Mouse (Mus musculus) hindbrain, postnatal 0 days (tissue): ENCODE results near the gene Timm17a. TPM values are rescaled to one million over a fixed set of nuclear protein-coding genes. Genes with fewer than 3 reads are reported as not detected.
A peak's percentile ranks its signal among the peaks of the same experiment; 100 is the strongest.

Experiments used
- ATAC-seq: fragments of 200-750 bp; cut with Nextera tagmentation; 2 replicates; pipeline ENCODE4 v1.8.0; 2017; ENCODE audit warnings: mild to moderate bottlenecking, moderate TSS enrichment, moderate library complexity
- DNase-seq: peaks from one replicate; pipeline ENCODE4 v3.0.0-alpha.2; 2015; ENCODE audit warnings: low spot score
- H3K27ac ChIP-seq: fragments of 300-500 bp; sonication (generic); 2 replicates; pipeline ENCODE4 v1.5.1; 2014; ENCODE audit warnings: mild to moderate bottlenecking
- H3K27me3 ChIP-seq: fragments of 300-500 bp; sonication (generic); 2 replicates; pipeline ENCODE4 v1.6.1; 2014; ENCODE audit warnings: low read length, mixed read lengths; ENCODE audit not compliant: insufficient read depth
- H3K36me3 ChIP-seq: fragments of 300-500 bp; sonication (generic); 2 replicates; pipeline ENCODE4 v1.6.1; 2014; ENCODE audit warnings: low read length, mixed read lengths; ENCODE audit not compliant: insufficient read depth
- H3K4me1 ChIP-seq: fragments of 300-500 bp; sonication (generic); 2 replicates; pipeline ENCODE4 v1.6.1; 2014; ENCODE audit warnings: antibody characterized with exemption, low read length, mixed read lengths; ENCODE audit not compliant: insufficient read depth
- H3K4me2 ChIP-seq: fragments of 300-500 bp; sonication (generic); 2 replicates; pipeline ENCODE4 v1.6.1; 2014; ENCODE audit warnings: low read depth, mild to moderate bottlenecking, low read length, moderate library complexity, mixed read lengths
- H3K4me3 ChIP-seq: fragments of 300-500 bp; sonication (generic); 2 replicates; pipeline ENCODE4 v1.5.1; 2014; ENCODE audit warnings: low read length
- H3K9ac ChIP-seq: fragments of 300-500 bp; sonication (generic); replicated peaks from 2 replicates; pipeline ENCODE4 v1.6.1; 2014; ENCODE audit warnings: mild to moderate bottlenecking, low read length, moderate library complexity, mixed read lengths
- H3K9me3 ChIP-seq: fragments of 300-500 bp; sonication (generic); 2 replicates; pipeline ENCODE4 v1.6.1; 2016; ENCODE audit warnings: low read length, mixed read lengths
- CTCF ChIP-seq: IDR thresholded peaks from 2 replicates; pipeline ENCODE4 v1.5.1; 2016; ENCODE audit warnings: antibody characterized with exemption, control low read depth, low read depth
- WGBS: fragments of 180-500 bp; shearing (Covaris S2); extraction: QIAGEN DNeasy Blood & Tissue Kit; methylation state at CpG from one replicate; pipeline ENCODE4 v1.1.7; 2014; 5-methylcytosine and 5-hydroxymethylcytosine counted together
- polyA plus RNA-seq: library from polyadenylated mRNA; unstranded; fragments of >200 nt; fragmentation: Nextera tagmentation; extraction: Ambion mirVana; gene quantifications from 2 replicates; pipeline ENCODE4 v1.2.1, GENCODE M21; 2015
- total RNA-seq: library from RNA; depleted of rRNA; stranded (reverse); fragments of >200 nt; gene quantifications from 2 replicates; pipeline ENCODE4 v1.2.3, GENCODE M21; 2014; rRNA removed

The Timm17a gene
- total and polyA plus RNA-seq, 2 experiments from 2014 or later: 45.2 to 201 TPM

- no peak overlapping the region for H3K9ac ChIP-seq
- no peak overlapping the region for H3K4me3 ChIP-seq
- no peak for TF ChIP-seq CTCF
- H3K27ac ChIP-seq: no peak overlapping the region
- DNase-seq (no peak), ATAC-seq (no peak)
- no peaks in the 10 kb centered on the region for H3K36me3 ChIP-seq
- no peaks in the 10 kb centered on the region for H3K9me3 ChIP-seq
- H3K27me3 ChIP-seq: no peaks in the 10 kb centered on the region
- H3K4me2 ChIP-seq: no peak overlapping the region
- WGBS: 84% methylated on average over 8 of the region's 8 CpGs
- H3K4me1 ChIP-seq: peaks cover 6% of the 10 kb centered on the region; the same call in 1 of the 2 replicates
Measured at GRCm38 (mm10) chr1:135251405-135251804, 62.2 kb downstream of the Timm17a start.

DNA sequence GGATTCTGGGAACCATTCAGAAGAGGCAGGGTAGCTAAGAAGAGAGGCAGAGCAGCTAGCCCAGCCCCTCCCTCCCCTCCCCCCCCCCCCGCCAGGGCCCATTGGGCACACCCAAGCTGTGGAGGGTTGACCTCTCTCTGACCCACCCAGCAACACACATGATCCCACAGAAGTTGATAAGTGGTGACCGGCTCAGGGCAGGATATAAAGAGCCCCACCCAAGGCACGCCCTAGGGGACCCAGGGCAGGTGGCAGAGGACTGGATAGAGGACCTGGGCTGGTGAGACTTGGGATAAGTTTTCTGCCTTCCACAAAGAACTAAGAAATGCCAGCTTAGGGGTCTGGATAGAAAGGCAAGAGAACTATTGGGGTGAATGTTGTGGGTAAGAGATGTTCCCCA is 62.9 kb downstream of the Timm17a start:
- H3K4me1 ChIP-seq: peaks cover 6% of the 10 kb centered on the region; the same call in 1 of the 2 replicates
- H3K27ac ChIP-seq: no peak overlapping the region
- H3K27me3 ChIP-seq: no peaks in the 10 kb centered on the region
- H3K9ac ChIP-seq: no peak overlapping the region
- DNase-seq: no peak
- H3K4me3 ChIP-seq: no peak overlapping the region
- no peaks in the 10 kb centered on the region for H3K36me3 ChIP-seq
- H3K9me3 ChIP-seq: no peaks in the 10 kb centered on the region
- 61% methylated on average over 3 of the region's 3 CpGs for WGBS
- TF ChIP-seq CTCF: no peak
- H3K4me2 ChIP-seq: no peak overlapping the region
- no peak for ATAC-seq

DNA sequence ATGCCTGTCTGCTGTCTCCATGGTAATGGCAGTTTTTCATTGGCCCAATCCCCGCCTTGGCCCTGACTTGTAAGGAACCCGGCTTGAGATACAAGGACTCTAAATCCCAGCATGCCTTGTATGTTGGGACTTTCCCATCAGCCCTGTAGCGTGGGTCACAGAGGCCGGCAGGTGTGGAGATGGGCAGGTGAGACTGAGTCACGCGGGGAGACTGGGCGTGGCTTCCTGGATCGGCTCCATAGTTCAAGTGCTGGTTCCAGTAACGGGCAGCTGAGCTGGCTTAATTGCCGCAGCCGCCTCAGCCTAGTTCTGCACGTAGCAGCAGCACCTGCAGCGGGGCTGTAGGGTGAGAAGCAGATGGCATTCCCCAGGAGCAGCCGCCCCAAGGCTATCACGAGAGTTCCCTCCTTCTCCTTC is 65.1 kb downstream of the Timm17a start:
- DNase-seq (peak; percentile 82), ATAC-seq (peak; percentile 94)
- Histone ChIP-seq H3K27me3 (no peaks in the 10 kb centered on the region), H3K36me3 (no peaks in the 10 kb centered on the region), H3K4me2 (peak overlapping the region; percentile 57), H3K9me3 (no peaks in the 10 kb centered on the region), H3K4me1 (peaks cover 6% of the 10 kb centered on the region; the same call in 1 of the 2 replicates), H3K27ac (peak overlapping the region; percentile 58), H3K9ac (peak overlapping the region; percentile 38; the same call in 1 of the 2 replicates), H3K4me3 (peak overlapping the region; percentile 34)
- WGBS: 5% methylated on average over 15 of the region's 15 CpGs
- TF ChIP-seq CTCF: no peak

Other genes with a start within 250 kb of the Timm17a start
- 4.6 and 5.0 TPM in 2 replicates for gene Lgr6, start 208.5 kb downstream of the Timm17a start, total RNA-seq
- gene Lgr6, start 208.5 kb downstream of the Timm17a start, polyA plus RNA-seq: 2.7 and 3.1 TPM in 2 replicates
- gene Ptpn7, start 181.1 kb downstream of the Timm17a start, total RNA-seq: 0.10 and 0.54 TPM in 2 replicates
- 0.10 and 0.11 TPM in 2 replicates for gene Ptpn7, start 181.1 kb downstream of the Timm17a start, polyA plus RNA-seq
- gene Arl8a, start 167.0 kb downstream of the Timm17a start, total RNA-seq: 251 and 277 TPM in 2 replicates
- 329 and 369 TPM in 2 replicates for gene Arl8a, start 167.0 kb downstream of the Timm17a start, polyA plus RNA-seq
- 42.6 and 66.3 TPM in 2 replicates for gene Gpr37l1, start 146.1 kb downstream of the Timm17a start, total RNA-seq
- 24.9 and 32.1 TPM in 2 replicates for gene Gpr37l1, start 146.1 kb downstream of the Timm17a start, polyA plus RNA-seq
- gene Elf3, start 55.2 kb downstream of the Timm17a start, total RNA-seq: 0.10 TPM in 1 of 2 replicates, not detected in the other
- gene Elf3, start 55.2 kb downstream of the Timm17a start, polyA plus RNA-seq: 0.42 and 0.54 TPM in 2 replicates
- gene Rnpep, start 29.7 kb downstream of the Timm17a start, total RNA-seq: 61.4 and 97.9 TPM in 2 replicates
- gene Rnpep, start 29.7 kb downstream of the Timm17a start, polyA plus RNA-seq: 50.5 and 53.8 TPM in 2 replicates
- gene Lmod1, start 11.0 kb upstream of the Timm17a start, total RNA-seq: 0.47 TPM in 1 of 2 replicates, not detected in the other
- gene Lmod1, start 11.0 kb upstream of the Timm17a start, polyA plus RNA-seq: 0.24 and 0.38 TPM in 2 replicates
- gene Shisa4, start 61.5 kb upstream of the Timm17a start, total RNA-seq: 158 and 165 TPM in 2 replicates
- 160 and 161 TPM in 2 replicates for gene Shisa4, start 61.5 kb upstream of the Timm17a start, polyA plus RNA-seq
- gene Ipo9, start 116.7 kb upstream of the Timm17a start, total RNA-seq: 118 and 134 TPM in 2 replicates
- gene Ipo9, start 116.7 kb upstream of the Timm17a start, polyA plus RNA-seq: 90.9 and 91.1 TPM in 2 replicates